Mouse (Mus musculus): ENCODE measurements at regions not wholly inside any gene's neighbourhood (a gene's known extent, or its start where the extent isn't known, plus 50 kb on each side); places are given as distances from the start of the nearest gene placed in this dataset.

GRCm38 (mm10) chr13:83035962-83036361 lies 467.9 kb upstream of the Mef2c start:
- no peak for DNase-seq

DNA sequence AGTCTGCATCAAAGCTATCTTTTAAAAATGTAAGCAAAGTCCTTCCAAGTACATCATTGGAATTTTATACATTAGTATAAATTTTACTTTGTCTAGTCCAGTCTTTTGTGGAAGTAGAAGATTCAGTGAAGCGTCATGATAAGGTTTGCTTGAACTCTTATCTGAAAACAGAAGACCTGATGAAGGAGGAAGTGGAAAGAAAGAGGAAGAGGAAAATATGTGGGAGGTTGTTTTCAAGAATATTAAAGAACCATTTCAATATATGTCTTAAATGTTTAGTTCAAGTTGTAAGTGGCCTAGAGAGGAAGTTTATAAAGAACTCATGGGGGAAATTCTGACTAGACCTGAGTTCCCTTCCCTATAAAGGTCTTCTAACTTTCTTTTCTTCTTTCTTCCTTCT lies 462.3 kb upstream of the Mef2c start:
- DNase-seq: no peak

DNA sequence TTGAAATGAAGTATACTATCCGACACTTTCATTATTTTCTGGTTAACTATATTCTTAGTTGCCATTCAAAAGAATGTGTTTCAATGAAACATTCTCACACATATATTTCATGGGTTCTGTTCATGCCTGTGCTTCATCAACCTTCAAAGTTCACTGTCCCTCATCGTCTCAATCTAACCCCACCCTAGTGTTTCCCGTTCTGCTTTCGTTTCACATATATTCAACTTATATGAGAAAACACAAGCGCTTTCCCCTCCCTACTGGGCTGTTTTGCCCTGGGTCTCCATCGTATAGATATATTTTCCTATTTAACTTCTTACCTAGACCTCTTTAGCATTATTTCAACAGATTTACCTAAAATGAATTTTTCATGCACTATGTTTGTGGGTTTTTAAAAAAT lies 458.3 kb upstream of the Mef2c start:
- no peak for DNase-seq

DNA sequence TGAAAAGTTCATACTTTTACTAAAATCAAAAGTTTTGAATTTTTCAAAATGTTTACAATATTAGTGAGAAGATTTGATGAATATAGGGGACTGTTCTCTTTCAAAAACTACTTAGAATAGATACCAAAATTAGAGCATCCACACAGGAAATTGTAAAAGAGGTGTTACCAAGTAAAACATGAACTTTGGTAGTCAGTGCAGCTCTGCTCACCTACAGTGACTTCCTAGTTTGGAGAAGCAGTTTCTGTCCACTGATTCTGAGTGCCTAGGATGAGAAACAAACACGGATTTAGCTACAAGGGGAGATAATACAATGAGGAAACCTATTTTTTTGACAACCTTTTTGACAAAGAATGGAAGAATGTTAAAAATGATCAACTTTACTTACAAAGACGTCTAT lies 457.9 kb upstream of the Mef2c start:
- no peak for DNase-seq

GRCm38 (mm10) chr13:83046571-83047123 lies 457.2 kb upstream of the Mef2c start:
- no peak for DNase-seq

GRCm38 (mm10) chr13:83055865-83056264 lies 448.0 kb upstream of the Mef2c start:
- DNase-seq: no peak

GRCm38 (mm10) chr13:83056415-83056814 lies 447.4 kb upstream of the Mef2c start:
- no peak for DNase-seq

DNA sequence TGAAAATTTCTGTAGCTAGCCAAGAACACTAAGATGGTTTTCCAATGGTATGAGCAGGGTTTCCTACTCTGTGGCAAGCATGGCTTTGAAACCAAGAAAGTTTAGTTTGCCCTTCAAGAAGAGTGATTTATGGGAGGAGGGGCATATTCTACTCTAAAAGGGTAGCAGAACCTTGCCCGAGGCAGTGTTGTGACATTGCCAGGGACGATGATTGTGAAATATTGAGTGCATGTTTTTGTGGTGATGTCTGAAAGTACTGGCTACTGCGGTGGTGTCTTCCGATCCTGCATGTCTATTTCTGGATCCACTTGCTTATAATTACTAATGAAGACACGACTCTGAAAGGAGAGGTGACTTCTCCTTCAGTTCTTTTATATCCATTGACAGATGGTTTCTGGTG lies 439.1 kb upstream of the Mef2c start:
- DNase-seq: peak; percentile 5 to 6

GRCm38 (mm10) chr13:83065201-83065600 lies 438.6 kb upstream of the Mef2c start:
- DNase-seq: no peak

GRCm38 (mm10) chr13:83066115-83066753 lies 437.6 kb upstream of the Mef2c start:
- no peak for DNase-seq

- no peak for DNase-seq
These were observed 436.3 kb upstream of the Mef2c start for GRCm38 (mm10) chr13:83067496-83067895.

GRCm38 (mm10) chr13:83068588-83068987 lies 435.2 kb upstream of the Mef2c start:
- no peak for DNase-seq

DNA sequence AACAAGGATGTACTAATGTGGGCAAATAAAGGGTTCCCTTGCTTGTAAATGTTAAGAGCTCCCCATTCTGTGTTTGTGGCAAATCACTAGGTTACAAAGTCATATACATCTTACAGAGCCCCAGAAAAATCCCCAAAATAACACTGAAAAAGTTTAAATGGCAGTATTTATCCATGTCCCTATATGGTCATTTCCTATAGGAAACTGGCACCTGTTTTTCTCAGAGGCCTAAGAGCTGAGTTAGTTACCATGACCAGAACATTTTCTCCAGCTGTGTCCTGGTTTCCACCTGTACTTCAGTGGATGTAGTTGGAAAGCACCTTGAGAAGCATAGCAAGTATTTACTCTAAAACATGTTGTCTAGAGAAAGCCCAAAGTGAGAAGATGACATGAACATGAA lies 434.5 kb upstream of the Mef2c start:
- DNase-seq: no peak

DNA sequence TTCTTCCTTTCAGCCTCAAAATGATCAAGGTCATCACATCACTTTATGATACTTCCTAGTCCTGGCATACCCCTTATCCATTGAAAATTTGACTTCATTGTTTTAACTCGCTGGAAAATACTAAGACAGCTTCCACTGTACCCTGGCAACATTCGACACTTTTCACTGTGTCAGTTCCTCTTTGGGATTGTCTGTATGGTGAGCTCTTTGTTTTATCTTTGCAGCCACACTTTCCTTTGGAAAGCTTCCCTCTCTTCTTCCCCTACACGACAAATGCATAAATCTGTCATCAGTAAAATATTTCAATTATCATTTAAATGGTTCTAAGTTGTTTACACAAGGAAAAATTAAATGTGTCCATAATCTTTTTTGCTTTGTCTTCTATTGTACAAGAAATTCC lies 431.8 kb upstream of the Mef2c start:
- no peak for DNase-seq

DNA sequence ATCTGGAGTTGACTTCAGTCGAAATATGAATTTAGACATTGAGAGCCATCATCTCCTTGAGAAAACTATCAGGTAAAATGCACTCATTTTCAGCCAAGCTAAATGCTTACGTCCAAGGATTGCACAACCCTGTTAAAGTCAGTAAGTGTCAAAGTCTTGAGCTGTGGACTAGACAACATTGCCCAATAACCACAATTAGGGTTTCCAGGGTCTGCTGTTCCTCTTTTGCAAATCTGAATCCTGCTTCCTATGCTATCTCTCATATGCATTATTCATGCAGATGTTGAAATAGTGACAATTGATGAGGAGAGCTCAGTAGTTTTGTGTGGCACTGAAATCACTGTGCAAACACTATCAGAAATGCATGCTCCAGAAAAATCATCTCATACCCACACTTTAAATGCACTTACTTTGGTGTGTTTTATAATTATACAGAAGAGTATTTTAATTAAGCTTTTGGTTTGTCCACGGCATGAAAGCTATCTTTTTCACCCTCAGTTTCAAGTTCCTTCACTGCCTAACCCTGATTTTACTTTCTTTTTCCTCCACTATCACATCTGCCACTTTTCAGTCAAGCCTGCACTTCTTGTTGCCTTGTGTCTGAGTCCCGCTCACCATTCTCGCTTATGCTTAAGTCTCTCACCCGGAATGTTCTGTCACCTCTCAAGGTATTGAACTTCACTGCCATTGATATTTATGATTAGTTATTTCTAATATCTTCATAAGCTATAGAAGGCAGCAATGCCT lies 429.4 kb upstream of the Mef2c start:
- no peak for DNase-seq

DNA sequence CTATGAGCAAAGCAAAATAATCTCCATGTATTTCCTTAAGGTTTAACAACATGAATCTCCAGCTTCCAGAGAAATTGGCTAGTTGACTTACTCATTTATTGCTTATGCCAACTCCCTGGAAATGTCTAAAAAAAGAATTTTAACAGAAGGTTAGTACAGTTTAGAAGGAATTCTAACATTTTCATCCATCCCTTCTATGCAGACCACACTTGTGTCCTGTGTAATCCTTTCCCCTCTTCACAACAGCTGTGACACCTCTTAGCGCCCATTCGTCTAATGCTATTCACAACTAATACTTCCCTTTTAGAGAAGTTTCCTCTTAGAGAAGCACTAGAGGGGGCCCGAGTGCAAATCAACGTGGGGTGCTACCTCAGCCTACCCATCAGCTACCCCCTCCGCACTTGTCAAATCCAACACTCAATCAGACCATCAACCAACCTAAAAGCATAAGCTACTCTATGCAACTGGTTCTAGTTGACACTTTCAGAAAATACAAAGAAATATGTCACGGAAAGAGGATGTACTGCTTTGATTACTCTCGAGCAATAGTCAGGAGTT lies 428.4 kb upstream of the Mef2c start:
- DNase-seq: no peak

DNA sequence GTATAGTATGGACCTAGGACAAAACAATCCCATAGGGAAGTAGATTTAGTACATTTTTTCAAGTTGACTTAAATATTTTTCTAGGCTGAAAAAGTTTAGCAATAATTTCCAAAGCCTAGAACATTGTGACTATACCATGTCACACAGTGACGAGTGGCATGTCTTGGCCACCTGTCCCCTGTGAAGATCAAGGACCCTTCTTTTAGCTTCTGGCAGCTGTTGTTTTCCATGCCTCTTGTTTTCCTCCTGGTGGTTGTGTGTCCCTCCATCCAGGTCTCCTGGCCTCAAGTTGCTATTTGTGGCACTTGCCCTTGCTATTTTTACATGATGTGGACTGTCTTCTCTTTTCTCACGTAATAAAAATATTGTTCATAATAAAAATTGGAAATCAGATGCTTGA lies 427.2 kb upstream of the Mef2c start:
- no peak for DNase-seq

GRCm38 (mm10) chr13:83077085-83077484 lies 426.7 kb upstream of the Mef2c start:
- DNase-seq: no peak

- DNase-seq: no peak
These were observed 424.5 kb upstream of the Mef2c start for GRCm38 (mm10) chr13:83079291-83079690.

GRCm38 (mm10) chr13:83084948-83085347 lies 418.9 kb upstream of the Mef2c start:
- DNase-seq: no peak

- DNase-seq: no peak
These were observed 403.9 kb upstream of the Mef2c start for GRCm38 (mm10) chr13:83099908-83100307.

GRCm38 (mm10) chr13:83110610-83111009 lies 393.2 kb upstream of the Mef2c start:
- DNase-seq: no peak

- peak in 1 of 2 experiments; percentile 1 for DNase-seq
These were observed 392.3 kb upstream of the Mef2c start for GRCm38 (mm10) chr13:83111503-83111902.

GRCm38 (mm10) chr13:83112323-83112722 lies 391.5 kb upstream of the Mef2c start:
- no peak for DNase-seq

Measured in kidney, adult 8-10 months (tissue).